Mouse (Mus musculus): ENCODE measurements around the gene Itgb1.

The Itgb1 gene

GRCm38 (mm10) chr8:128685507-128686428 is at the start of gene Itgb1:
Gene Itgb1 (plus strand): TSS chr8:128685654.
- in situ Hi-C loops (cut with MboI; ENCODE audit: low sequenced_read_pairs) = no loop called here

GRCm38 (mm10) chr8:128643104-128643503 is 42.4 kb upstream of the Itgb1 start:
- in situ Hi-C loops (cut with MboI; ENCODE audit: low sequenced_read_pairs) = no loop called here

- in situ Hi-C loops (cut with MboI; ENCODE audit: low sequenced_read_pairs) = no loop called here
These were observed 40.0 kb upstream of the Itgb1 start for GRCm38 (mm10) chr8:128645452-128645851.

GRCm38 (mm10) chr8:128646456-128646855 is 39.0 kb upstream of the Itgb1 start:
- in situ Hi-C loops (cut with MboI; ENCODE audit: low sequenced_read_pairs) = no loop called here

GRCm38 (mm10) chr8:128648071-128648470 is 37.4 kb upstream of the Itgb1 start:
- in situ Hi-C loops (cut with MboI; ENCODE audit: low sequenced_read_pairs) = no loop called here

GRCm38 (mm10) chr8:128650331-128650855 is 35.1 kb upstream of the Itgb1 start:
- in situ Hi-C loops (cut with MboI; ENCODE audit: low sequenced_read_pairs) = loop anchor here (10.0 kb wide), 1 partner anchor 54 kb away; no protein-coding TSS in a partner anchor

- in situ Hi-C loops (cut with MboI; ENCODE audit: low sequenced_read_pairs) = loop anchor here (10.0 kb wide), 1 partner anchor 52 kb away; no protein-coding TSS in a partner anchor
These were observed 32.9 kb upstream of the Itgb1 start for GRCm38 (mm10) chr8:128652399-128653109.

- in situ Hi-C loops (cut with MboI; ENCODE audit: low sequenced_read_pairs) = loop anchor here (10.0 kb wide), 1 partner anchor 51 kb away; no protein-coding TSS in a partner anchor
These were observed 31.7 kb upstream of the Itgb1 start for GRCm38 (mm10) chr8:128653642-128654364.

- in situ Hi-C loops (cut with MboI; ENCODE audit: low sequenced_read_pairs) = loop anchor here (10.0 kb wide), 1 partner anchor 50 kb away; no protein-coding TSS in a partner anchor
These were observed 30.9 kb upstream of the Itgb1 start for GRCm38 (mm10) chr8:128654365-128655099.

- in situ Hi-C loops (cut with MboI; ENCODE audit: low sequenced_read_pairs) = no loop called here
These were observed 23.3 kb upstream of the Itgb1 start for GRCm38 (mm10) chr8:128662144-128662543.

GRCm38 (mm10) chr8:128662696-128663095 is 22.8 kb upstream of the Itgb1 start:
- in situ Hi-C loops (cut with MboI; ENCODE audit: low sequenced_read_pairs) = no loop called here

- in situ Hi-C loops (cut with MboI; ENCODE audit: low sequenced_read_pairs) = no loop called here
These were observed 22.3 kb upstream of the Itgb1 start for GRCm38 (mm10) chr8:128663106-128663505.

- in situ Hi-C loops (cut with MboI; ENCODE audit: low sequenced_read_pairs) = no loop called here
These were observed 18.7 kb upstream of the Itgb1 start for GRCm38 (mm10) chr8:128666576-128667263.

GRCm38 (mm10) chr8:128671813-128672212 is 13.6 kb upstream of the Itgb1 start:
- in situ Hi-C loops (cut with MboI; ENCODE audit: low sequenced_read_pairs) = no loop called here

- in situ Hi-C loops (cut with MboI; ENCODE audit: low sequenced_read_pairs) = no loop called here
These were observed 13.0 kb upstream of the Itgb1 start for GRCm38 (mm10) chr8:128672441-128672840.

GRCm38 (mm10) chr8:128672950-128673349 is 12.5 kb upstream of the Itgb1 start:
- in situ Hi-C loops (cut with MboI; ENCODE audit: low sequenced_read_pairs) = no loop called here

GRCm38 (mm10) chr8:128675848-128676629 is 9.4 kb upstream of the Itgb1 start:
- in situ Hi-C loops (cut with MboI; ENCODE audit: low sequenced_read_pairs) = no loop called here

GRCm38 (mm10) chr8:128679909-128680308 is 5.5 kb upstream of the Itgb1 start:
- in situ Hi-C loops (cut with MboI; ENCODE audit: low sequenced_read_pairs) = no loop called here

Measured in CH12F3 (cell line).